Mouse (Mus musculus): ENCODE data around the gene Tmem265.

DNA sequence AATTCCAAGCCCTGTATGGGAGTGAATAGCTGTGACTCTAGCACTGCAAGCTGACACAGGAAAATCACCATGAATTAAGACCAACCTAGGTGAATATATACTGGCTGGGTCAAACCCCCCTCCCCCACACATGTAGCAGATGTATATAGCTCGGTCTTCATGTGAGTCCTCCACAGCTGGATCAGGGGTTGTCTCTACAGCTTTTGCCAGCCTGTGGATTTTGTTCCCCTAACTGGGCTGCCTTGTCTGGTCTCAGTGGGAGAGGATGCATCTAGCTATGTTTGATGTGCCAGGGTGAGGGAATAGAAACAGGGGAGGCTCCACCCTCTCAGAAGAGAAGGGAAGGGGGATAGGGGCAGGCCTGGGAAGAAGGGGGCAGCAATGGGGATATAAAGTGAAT, 55.1 kb downstream of the Tmem265 start:
- TF ChIP-seq CTCF (IDR thresholded peaks at IDR 0.05) (no peak), EP300 (IDR thresholded peaks at IDR 0.05) (no peak)
